Mouse (Mus musculus) forebrain, postnatal 0 days (tissue): ENCODE measurements at regions not wholly inside any gene's neighbourhood (a gene's known extent, or its start where the extent isn't known, plus 50 kb on each side); places are given as distances from the start of the nearest gene placed in this dataset.

Source experiments
- ATAC-seq: fragments of 200-750 bp; cut with Nextera tagmentation; 2 replicates; pipeline ENCODE4 v1.8.0; 2017; ENCODE audit warnings: mild to moderate bottlenecking, moderate library complexity
- DNase-seq: peaks from one replicate; pipeline ENCODE4 v3.0.0-alpha.2; 2015
- H3K27ac ChIP-seq: fragments of 300-500 bp; sonication (generic); 2 replicates; pipeline ENCODE4 v1.5.1; 2014; ENCODE audit warnings: low read depth, mild to moderate bottlenecking, antibody characterized with exemption, low read length, moderate library complexity, mixed read lengths
- H3K27me3 ChIP-seq: fragments of 300-500 bp; sonication (generic); 2 replicates; pipeline ENCODE4 v1.6.1; 2014; ENCODE audit warnings: mild to moderate bottlenecking, low read length, mixed read lengths; ENCODE audit not compliant: insufficient read depth
- H3K36me3 ChIP-seq: fragments of 300-500 bp; sonication (generic); 2 replicates; pipeline ENCODE4 v1.6.1; 2014; ENCODE audit warnings: mild to moderate bottlenecking, moderate library complexity; ENCODE audit not compliant: insufficient read depth
- H3K4me1 ChIP-seq: fragments of 300-500 bp; sonication (generic); 2 replicates; pipeline ENCODE4 v1.6.1; 2014; ENCODE audit warnings: antibody characterized with exemption; ENCODE audit not compliant: insufficient read depth
- H3K4me2 ChIP-seq: fragments of 300-500 bp; sonication (generic); 2 replicates; pipeline ENCODE4 v1.6.1; 2014; ENCODE audit warnings: low read depth, mild to moderate bottlenecking, moderate library complexity
- H3K4me3 ChIP-seq: fragments of 300-500 bp; sonication (generic); 2 replicates; pipeline ENCODE4 v1.5.1; 2014; ENCODE audit warnings: low read depth, low read length, mixed read lengths
- H3K9ac ChIP-seq: fragments of 300-500 bp; sonication (generic); 2 replicates; pipeline ENCODE4 v1.6.1; 2014; ENCODE audit warnings: mild to moderate bottlenecking
- H3K9me3 ChIP-seq: fragments of 300-500 bp; sonication (generic); 2 replicates; pipeline ENCODE4 v1.6.1; 2016; ENCODE audit warnings: low read length
- CTCF ChIP-seq: sonication (generic); IDR thresholded peaks from 2 replicates; pipeline ENCODE4 v1.5.1; 2016; ENCODE audit warnings: antibody characterized with exemption, control low read depth, low read depth
- WGBS: fragments of 180-500 bp; shearing (Covaris S2); extraction: QIAGEN DNeasy Blood & Tissue Kit; methylation state at CpG from one replicate; pipeline ENCODE4 v1.1.7; 2014; 5-methylcytosine and 5-hydroxymethylcytosine counted together

DNA sequence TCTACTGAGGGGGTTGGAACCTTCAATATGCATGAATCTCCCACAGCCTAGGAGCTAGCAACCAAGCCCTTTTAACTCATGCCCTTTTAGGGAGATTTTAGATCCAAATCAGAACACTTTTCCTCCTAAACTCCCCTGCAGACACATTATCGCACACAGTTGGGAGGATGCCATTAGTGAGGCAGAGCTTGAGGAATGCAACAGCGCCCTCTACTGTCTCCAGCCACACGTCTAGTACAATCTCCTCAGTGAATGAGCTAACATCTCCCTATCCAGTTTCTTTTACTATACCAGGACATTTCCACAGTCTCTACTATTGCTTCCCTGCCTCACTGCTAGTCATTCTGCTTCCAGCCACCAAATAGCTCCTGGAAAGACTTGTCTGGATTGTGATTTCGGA, 59.3 kb downstream of the 1700080O16Rik start:
- WGBS: 34% methylated on average over 4 of the region's 4 CpGs

GRCm38 (mm10) chrX:51911566-51911965, 61.0 kb downstream of the 1700080O16Rik start:
- no peak overlapping the region for H3K4me3 ChIP-seq
- no peaks in the 10 kb centered on the region for H3K36me3 ChIP-seq
- H3K9ac ChIP-seq: no peak overlapping the region
- ATAC-seq: no peak
- H3K4me1 ChIP-seq: no peaks in the 10 kb centered on the region
- no peak for TF ChIP-seq CTCF
- H3K27ac ChIP-seq: no peak overlapping the region
- H3K27me3 ChIP-seq: no peaks in the 10 kb centered on the region
- WGBS: 58% methylated on average over 1 of the region's 1 CpGs
- no peaks in the 10 kb centered on the region for H3K9me3 ChIP-seq
- H3K4me2 ChIP-seq: no peak overlapping the region
- DNase-seq: no peak

More for the DNA sequence above, 59.3 kb downstream of the 1700080O16Rik start:
- ATAC-seq: peak; percentile 88
- Histone ChIP-seq H3K9me3 (no peaks in the 10 kb centered on the region), H3K4me2 (no peak overlapping the region), H3K36me3 (no peaks in the 10 kb centered on the region), H3K4me1 (no peaks in the 10 kb centered on the region), H3K27me3 (no peaks in the 10 kb centered on the region), H3K27ac (no peak overlapping the region), H3K4me3 (no peak overlapping the region), H3K9ac (no peak overlapping the region)
- peak; percentile 89 for DNase-seq
- TF ChIP-seq CTCF: peak; percentile 83

GRCm38 (mm10) chrX:51910576-51910975, 62.0 kb downstream of the 1700080O16Rik start:
- WGBS: 68% methylated on average over 1 of the region's 1 CpGs

GRCm38 (mm10) chrX:51898445-51898844, 74.1 kb downstream of the 1700080O16Rik start:
- no peak overlapping the region for H3K9ac ChIP-seq
- H3K27ac ChIP-seq: no peak overlapping the region
- ATAC-seq: no peak

More at GRCm38 (mm10) chrX:51910576-51910975, 62.0 kb downstream of the 1700080O16Rik start:
- Histone ChIP-seq H3K9ac (no peak overlapping the region), H3K4me3 (no peak overlapping the region), H3K4me2 (no peak overlapping the region), H3K4me1 (no peaks in the 10 kb centered on the region), H3K9me3 (no peaks in the 10 kb centered on the region), H3K27me3 (no peaks in the 10 kb centered on the region), H3K27ac (no peak overlapping the region), H3K36me3 (no peaks in the 10 kb centered on the region)
- no peak for TF ChIP-seq CTCF
- DNase-seq (no peak), ATAC-seq (no peak)

GRCm38 (mm10) chrX:51897059-51897458, 75.5 kb downstream of the 1700080O16Rik start:
- Histone ChIP-seq H3K9ac (no peak overlapping the region), H3K4me2 (no peak overlapping the region), H3K27ac (no peak overlapping the region), H3K27me3 (no peaks in the 10 kb centered on the region), H3K4me3 (no peak overlapping the region), H3K4me1 (no peaks in the 10 kb centered on the region), H3K9me3 (no peaks in the 10 kb centered on the region), H3K36me3 (no peaks in the 10 kb centered on the region)
- ATAC-seq (no peak), DNase-seq (no peak)
- TF ChIP-seq CTCF: no peak
- 35% methylated on average over 5 of the region's 5 CpGs for WGBS

More at GRCm38 (mm10) chrX:51898445-51898844, 74.1 kb downstream of the 1700080O16Rik start:
- Histone ChIP-seq H3K36me3 (no peaks in the 10 kb centered on the region), H3K4me1 (no peaks in the 10 kb centered on the region), H3K9me3 (no peaks in the 10 kb centered on the region), H3K4me2 (no peak overlapping the region), H3K4me3 (no peak overlapping the region), H3K27me3 (no peaks in the 10 kb centered on the region)
- no peak for DNase-seq
- 90% methylated on average over 4 of the region's 4 CpGs for WGBS
- no peak for TF ChIP-seq CTCF

DNA sequence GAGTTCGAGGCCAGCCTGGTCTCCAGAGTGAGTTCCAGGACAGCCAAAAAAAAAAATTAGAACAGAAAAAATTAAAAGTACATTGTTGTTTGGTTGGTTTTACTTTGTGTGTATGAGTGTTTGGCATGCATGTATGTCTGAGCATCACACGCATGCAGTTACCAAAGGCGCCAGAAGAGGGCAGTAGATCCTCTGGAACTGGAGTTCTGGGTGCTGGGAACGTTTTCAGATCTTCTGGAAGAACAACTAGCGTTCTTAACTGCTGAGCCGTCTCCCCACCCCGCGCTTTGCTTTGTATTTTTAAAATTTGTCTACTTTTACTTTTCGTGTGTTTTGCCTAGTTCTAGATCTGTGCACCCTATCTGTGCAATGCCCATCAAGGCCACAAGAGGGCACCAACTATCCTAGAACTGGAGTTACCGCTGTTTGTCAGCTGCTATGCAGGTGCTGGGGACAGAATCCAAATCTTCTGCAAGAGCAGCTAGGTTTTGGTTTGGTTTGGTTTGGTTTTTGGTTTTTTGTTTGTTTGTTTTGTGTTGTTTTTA, 76.9 kb downstream of the 1700080O16Rik start:
- Histone ChIP-seq H3K9me3 (no peaks in the 10 kb centered on the region), H3K27ac (no peak overlapping the region), H3K27me3 (no peaks in the 10 kb centered on the region), H3K4me1 (no peaks in the 10 kb centered on the region), H3K4me3 (no peak overlapping the region), H3K4me2 (no peak overlapping the region), H3K9ac (no peak overlapping the region), H3K36me3 (no peaks in the 10 kb centered on the region)
- no peak for ATAC-seq
- DNase-seq: no peak
- 68% methylated on average over 10 of the region's 10 CpGs for WGBS
- no peak for TF ChIP-seq CTCF

DNA sequence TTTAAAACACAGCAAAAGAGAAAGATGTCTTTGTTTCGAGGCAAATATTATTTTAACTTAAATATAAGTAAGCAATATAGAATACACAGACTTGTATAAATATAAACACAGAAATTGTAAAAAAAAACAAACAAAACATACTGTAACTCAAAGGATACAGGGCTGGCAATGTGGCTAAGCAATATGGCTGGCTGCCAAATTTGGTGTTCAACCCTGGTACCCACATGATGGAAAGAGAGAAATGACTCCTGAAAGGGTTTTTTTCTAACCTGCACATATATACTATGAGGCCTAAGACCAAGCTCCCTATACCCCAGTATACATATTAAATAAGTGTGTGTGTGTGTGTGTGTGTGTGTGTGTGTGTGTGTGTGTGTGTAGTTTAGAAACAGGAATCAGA, 79.9 kb downstream of the 1700080O16Rik start:
- Histone ChIP-seq H3K36me3 (no peaks in the 10 kb centered on the region), H3K9me3 (no peaks in the 10 kb centered on the region), H3K4me3 (no peak overlapping the region), H3K27me3 (no peaks in the 10 kb centered on the region), H3K4me2 (no peak overlapping the region), H3K9ac (no peak overlapping the region), H3K4me1 (no peaks in the 10 kb centered on the region), H3K27ac (no peak overlapping the region)
- DNase-seq: no peak
- 54% methylated on average over 1 of the region's 1 CpGs for WGBS
- no peak for ATAC-seq
- no peak for TF ChIP-seq CTCF
